ENCODE assay signal across 21 mouse cellular contexts in genomic region chr1:161992389-161992788, GRCm38 (mm10). TPM values are rescaled to one million over a fixed set of nuclear protein-coding genes. Genes with fewer than 3 reads are reported as not detected.
"Had no signal": no experiment of that assay in that cellular context is flagged by ENCODE, and none has a peak within 500 bp of the region (broad histone marks: within the 10 kb centered on the region; RNA-seq: fewer than 3 reads in every experiment).

No protein-coding gene starts in this region.

- H3K9ac ChIP-seq: liver, embryonic 15.5 days; liver, postnatal 0 days; lung, embryonic 15.5 days; midbrain, embryonic 12.5 days; neural tube, embryonic 12.5 days; stomach, embryonic 15.5 days had no signal

- H3K27ac ChIP-seq: liver, embryonic 15.5 days; lung, embryonic 15.5 days; macrophage; midbrain, embryonic 12.5 days; neural tube, embryonic 12.5 days; stomach, embryonic 15.5 days; stomach, postnatal 0 days had no signal

- H3K27me3 ChIP-seq: liver, embryonic 15.5 days; lung, embryonic 15.5 days; midbrain, embryonic 12.5 days; neural tube, embryonic 12.5 days; stomach, embryonic 15.5 days had no signal

- DNase-seq: liver, postnatal 0 days; lung, adult 2 months; lung, postnatal 14 days; lung, postnatal 36 days; midbrain, embryonic 14.5 days; right cerebral cortex, postnatal 14 days; thymus, postnatal 25 days; thymus, postnatal 4 days had no signal

- H3K36me3 ChIP-seq: liver, embryonic 15.5 days; lung, embryonic 15.5 days; midbrain, embryonic 12.5 days; neural tube, embryonic 12.5 days; stomach, embryonic 15.5 days had no signal

- H3K4me2 ChIP-seq: liver, embryonic 15.5 days; lung, embryonic 15.5 days; midbrain, embryonic 12.5 days; neural tube, embryonic 12.5 days; stomach, embryonic 15.5 days had no signal

- H3K4me3 ChIP-seq: liver, embryonic 15.5 days; lung, embryonic 15.5 days; megakaryocyte, embryonic 14.5 days; midbrain, embryonic 12.5 days; neural tube, embryonic 12.5 days; stomach, embryonic 15.5 days had no signal

- H3K4me1 ChIP-seq: liver, embryonic 15.5 days; lung, embryonic 15.5 days; midbrain, embryonic 12.5 days; stomach, embryonic 15.5 days had no signal

- ATAC-seq: liver, postnatal 0 days; lung, postnatal 0 days; midbrain, embryonic 16.5 days had no signal

- H3K9me3 ChIP-seq: liver, embryonic 15.5 days; lung, embryonic 15.5 days; megakaryocyte, embryonic 14.5 days; midbrain, embryonic 12.5 days; neural tube, embryonic 12.5 days; stomach, embryonic 15.5 days had no signal

RNA-seq across cellular contexts. Expression of gene 4930558K02Rik, which starts 13.0 kb away (rescaled TPM):
- total RNA-seq: monocyte, adult 5-6 weeks; neutrophil, adult 5-6 weeks had no signal
- polyA plus RNA-seq: liver, embryonic 15.5 days; liver, postnatal 0 days; lung, adult 2 months; lung, embryonic 15.5 days; lung, postnatal 0 days; macrophage; midbrain, embryonic 12.5 days; midbrain, embryonic 14.5 days; neural tube, embryonic 12.5 days; spleen, adult 2 months; stomach, embryonic 15.5 days; stomach, postnatal 0 days had no signal
